Mouse (Mus musculus): ENCODE data around the gene Dnm3.

DNA sequence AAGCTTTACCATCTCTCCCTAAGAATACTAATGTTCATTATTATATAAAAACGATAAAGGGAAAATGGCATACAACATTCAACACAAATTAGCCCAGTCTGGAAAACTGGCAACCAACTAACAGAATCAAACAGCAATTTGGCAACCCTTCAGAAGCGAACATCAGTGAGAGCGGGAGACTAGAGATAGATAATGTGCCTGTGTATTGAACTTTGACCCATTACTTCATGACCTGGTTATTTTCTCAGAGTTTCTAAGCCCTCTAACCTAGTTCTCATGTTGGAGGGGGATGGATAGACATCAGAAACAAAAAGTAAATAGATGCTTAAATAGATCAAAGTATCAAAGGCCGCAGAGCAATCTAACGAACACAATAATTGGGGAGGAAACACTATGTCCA is 230.6 kb downstream of the Dnm3 start:
- no peak for TF ChIP-seq CTCF (IDR thresholded peaks at IDR 0.05; ENCODE audit: extremely low read depth, insufficient read depth, insufficient read length, insufficient replicate concordance)
- no peak for TF ChIP-seq POLR2A (IDR thresholded peaks at IDR 0.05; ENCODE audit: low read depth, low read length)
